Mouse (Mus musculus) cerebellum, adult (tissue): ENCODE measurements around the gene Cttn.

Experiments used
- ATAC-seq: cut with Nextera tagmentation; 2 replicates; pipeline ENCODE4 v1.9.2; 2017; ENCODE audit warnings: mild to moderate bottlenecking, moderate library complexity, mixed read lengths; ENCODE audit not compliant: insufficient number of reproducible peaks, low FRiP score, low TSS enrichment

Cttn gene

DNA sequence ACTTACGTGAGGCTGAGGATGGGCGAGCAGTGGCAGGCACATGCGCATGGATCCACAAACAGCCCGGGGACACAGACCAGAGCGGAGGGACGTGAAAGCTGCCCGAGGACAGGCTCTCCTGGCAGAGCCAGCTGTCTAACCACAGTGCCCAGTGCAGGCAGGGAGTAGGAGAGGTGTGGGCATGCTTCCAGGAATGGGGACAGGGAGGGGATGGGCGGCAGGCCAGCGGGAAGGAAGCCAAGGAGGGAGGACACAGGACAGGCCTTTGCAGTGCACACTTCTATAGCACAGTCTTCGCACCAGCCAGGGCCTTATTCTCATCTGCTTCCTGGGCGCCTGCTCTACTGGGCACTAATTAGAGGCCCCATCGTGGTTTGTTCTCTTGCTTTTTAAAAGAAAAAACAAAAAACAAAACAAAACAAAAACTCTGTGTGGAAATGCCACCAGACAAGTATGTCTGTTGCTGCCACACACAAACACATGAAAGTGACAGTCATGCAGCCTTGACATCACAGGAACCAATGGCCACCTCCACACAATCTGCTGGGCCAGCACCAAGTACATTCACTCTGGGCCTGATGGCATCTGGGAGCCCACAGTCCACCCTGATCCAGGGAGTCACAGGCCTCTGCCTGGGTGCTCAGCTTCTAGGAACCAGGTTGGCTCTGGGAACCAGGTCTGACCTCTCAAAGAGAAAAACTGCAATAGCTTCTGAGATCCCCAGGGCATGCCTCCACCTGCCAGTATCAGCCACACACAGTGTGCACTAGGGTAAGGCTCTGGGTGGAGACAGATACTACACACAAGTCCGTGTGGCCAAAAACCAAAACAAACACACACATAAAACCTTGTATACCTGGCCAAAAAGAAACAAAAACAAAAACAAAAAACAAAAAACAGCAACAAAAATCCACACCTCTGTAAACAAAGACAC lies 20.9 kb downstream of the Cttn start:
- peak; percentile 26; the same call in 1 of the 2 replicates for ATAC-seq

- ATAC-seq = no peak
Measured at GRCm38 (mm10) chr7:144448186-144448585, 22.6 kb downstream of the Cttn start.

GRCm38 (mm10) chr7:144447146-144447545 lies 23.7 kb downstream of the Cttn start:
- no peak for ATAC-seq

DNA sequence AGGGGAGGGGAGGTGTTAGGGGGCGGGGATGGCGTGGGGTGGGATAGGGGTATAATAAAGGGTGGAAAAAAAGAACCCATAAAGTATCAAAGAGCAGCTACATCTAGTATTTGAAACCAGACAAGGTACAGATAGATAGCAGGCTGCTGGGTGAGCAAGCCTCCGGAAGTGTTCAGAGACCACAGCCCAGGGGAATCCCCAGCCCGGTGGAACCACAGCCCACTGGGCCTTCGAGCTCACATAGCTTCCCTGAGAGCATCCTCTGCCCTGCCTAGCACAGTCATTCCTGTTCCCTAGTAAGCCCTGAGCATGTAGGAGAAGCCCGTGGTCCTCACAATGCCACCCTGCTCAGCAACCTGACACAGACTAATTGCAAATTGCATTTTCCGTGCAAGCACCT lies 26.0 kb downstream of the Cttn start:
- no peak for ATAC-seq

DNA sequence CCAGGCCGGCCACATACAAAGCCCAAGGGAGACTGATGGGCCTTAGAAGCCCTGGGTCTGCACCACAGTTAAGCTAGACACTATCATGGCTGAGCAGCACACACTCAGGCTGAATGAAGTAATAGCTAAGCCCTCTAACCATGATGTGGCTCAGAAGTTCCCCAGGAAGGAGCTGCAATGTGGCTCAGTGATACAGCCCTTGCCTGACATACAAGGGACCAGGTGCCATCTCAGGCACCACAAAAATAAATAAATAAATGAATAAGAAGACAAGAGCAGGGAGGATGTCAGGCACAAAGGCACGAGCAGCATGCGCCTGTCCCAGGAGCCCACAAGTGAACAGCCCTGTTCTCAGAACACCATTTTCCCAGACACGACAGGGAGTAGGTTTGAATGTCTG lies 28.8 kb downstream of the Cttn start:
- no peak for ATAC-seq

DNA sequence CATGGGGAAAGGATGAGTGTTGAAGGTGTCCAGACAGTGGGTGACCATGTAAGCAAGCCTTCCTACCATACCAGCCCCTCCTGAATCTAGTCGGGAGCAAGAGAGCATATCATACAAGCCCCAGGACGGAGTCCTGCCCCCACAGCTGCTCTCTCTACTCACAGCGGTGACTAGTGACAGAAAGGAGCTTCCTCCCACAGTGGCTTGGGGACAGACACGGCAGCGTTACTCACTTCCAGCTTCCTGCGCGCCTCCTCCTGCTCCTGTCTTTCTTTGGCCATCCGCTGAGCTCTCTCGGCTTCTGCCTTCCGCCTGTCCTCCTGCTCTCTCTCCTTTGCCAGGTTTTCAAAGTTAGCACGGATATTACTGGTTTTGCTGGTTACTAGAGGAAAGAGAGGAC lies 29.3 kb downstream of the Cttn start:
- no peak for ATAC-seq

DNA sequence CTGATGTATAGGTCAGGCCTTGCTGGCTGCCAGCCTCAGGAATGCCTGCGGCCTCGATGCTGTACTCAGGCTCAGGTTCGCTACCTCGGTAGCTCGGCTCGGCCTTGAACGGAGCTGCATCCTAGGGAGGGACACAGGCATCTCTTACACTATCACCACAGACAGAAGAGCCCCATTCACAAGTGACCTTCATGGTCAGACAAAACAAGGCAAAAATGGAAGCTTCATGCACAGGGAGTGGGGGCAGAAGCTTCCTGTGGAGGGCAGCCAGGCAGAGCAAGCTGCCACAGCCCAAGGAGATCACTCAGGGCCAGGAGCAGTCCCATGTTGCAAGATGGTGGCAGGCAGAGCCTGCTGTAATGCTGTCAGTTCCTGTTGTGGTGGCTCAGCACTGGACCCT lies 32.0 kb downstream of the Cttn start:
- ATAC-seq = no peak

DNA sequence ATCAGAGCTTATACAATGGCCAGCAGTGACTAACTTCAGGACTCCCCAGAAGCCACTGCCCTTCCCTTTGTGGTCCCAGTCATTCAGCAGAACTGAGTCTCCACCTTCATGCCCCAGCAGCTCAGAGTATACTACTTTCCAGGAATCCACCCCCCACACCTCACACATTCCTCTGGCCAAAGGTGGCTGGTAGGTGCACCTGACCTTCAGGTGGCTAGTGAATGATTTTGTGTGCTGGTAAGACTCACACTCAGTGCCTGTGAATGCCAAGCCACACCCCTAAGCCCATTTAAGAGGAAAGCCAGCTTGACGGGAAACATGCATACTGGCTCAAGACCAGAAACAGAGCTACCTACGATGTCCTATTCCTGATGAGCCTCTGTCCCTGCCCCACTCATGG lies 37.9 kb downstream of the Cttn start:
- no peak for ATAC-seq

- ATAC-seq = no peak
Measured at GRCm38 (mm10) chr7:144427460-144427859, 43.3 kb downstream of the Cttn start.

GRCm38 (mm10) chr7:144426594-144426993 lies 44.2 kb downstream of the Cttn start:
- ATAC-seq = no peak

DNA sequence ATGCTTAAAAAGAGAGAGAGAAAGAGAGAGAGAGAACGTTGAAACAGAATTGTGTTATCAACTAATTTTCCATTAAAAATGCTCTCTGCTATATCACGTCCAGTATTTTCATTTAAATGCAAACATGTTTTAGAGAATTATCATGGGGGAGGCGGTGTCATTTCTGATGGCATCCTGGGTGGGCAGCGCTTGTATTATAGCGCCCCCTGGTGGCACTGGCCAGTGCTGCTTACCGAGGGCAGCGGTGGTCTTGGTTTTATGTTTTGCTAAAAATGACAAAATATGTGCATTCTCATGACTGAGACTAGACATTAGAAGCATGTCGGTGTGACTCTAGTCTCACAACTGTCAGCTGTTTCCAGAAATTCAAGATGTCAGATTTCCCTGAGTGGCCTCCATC lies 44.9 kb downstream of the Cttn start:
- ATAC-seq = no peak

DNA sequence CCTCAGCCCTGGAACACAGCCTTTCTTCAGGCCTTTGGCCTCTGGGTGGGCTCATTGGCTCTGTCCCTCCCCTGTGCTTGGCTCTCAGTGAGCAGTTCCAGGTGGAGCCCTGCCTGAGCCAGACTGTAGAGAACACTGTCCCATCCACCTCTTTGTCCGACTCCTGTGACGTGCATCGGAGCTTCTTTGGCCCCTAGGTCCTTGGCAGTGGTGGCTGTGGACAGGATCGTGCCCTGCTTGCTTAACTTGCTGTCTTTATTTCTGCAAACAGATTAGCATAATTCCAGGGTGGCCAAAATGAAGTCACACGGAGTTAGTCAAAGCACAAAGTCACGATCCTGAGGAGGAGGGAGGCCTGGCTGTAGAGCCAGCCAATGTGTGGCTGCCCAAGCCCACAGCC lies 49.3 kb downstream of the Cttn start:
- no peak for ATAC-seq

- ATAC-seq = no peak
Measured at GRCm38 (mm10) chr7:144420552-144420951, 50.3 kb downstream of the Cttn start.

DNA sequence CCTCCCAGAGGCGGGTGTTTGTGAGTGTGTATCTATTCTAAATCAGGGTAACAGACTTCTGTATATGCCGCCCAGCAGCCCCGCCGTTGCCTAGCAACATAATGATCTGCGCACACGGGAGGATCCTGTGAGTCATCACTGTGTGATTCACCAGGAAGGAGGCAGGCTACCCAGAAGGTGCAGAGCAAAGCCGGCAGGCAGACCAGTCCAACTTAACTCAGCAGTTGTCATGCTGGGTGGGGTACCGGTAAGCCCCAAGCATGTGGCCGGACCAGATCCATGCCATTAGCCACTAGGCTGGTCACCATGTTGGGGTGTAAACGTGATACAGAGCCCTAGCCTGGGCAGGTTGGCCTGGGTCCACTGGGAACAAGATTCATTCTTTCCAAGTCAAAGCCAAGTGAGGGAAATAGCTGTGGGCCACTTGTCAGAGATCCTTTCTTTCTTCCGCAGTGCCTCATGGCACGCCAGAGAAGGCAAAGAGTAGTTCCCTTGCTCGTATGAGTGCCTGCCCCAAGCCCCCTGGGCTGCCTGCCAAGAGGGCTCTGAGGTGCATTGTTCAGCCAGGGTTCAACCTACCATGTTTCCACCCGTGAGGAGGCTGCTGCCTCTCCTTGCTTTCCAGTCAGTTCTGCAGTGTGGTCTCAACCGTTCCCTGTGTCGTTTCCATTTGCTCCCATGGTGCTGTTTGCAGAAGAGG lies 53.0 kb downstream of the Cttn start:
- peak; percentile 69 for ATAC-seq

- no peak for ATAC-seq
Measured at GRCm38 (mm10) chr7:144417234-144417633, 53.6 kb downstream of the Cttn start.

DNA sequence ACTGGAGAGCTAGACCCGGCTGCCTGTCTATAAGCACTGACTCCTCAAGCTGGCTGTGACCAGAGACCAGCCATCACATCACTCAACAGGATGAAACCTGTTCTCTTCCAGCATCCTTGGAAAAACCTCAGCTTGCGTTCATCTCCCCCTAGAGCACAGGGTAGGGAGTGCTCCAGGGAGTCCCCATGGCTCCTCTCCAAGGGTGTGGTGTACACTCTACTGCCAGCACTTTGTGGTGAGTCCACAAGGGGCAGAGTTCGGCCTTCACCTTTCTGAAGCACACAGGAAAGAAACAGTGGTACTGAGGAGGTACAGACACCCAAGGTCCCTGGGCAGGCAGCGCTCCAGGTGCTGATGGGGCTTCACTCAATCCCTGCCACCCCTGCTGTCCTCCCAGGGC lies 55.0 kb downstream of the Cttn start:
- ATAC-seq = no peak

DNA sequence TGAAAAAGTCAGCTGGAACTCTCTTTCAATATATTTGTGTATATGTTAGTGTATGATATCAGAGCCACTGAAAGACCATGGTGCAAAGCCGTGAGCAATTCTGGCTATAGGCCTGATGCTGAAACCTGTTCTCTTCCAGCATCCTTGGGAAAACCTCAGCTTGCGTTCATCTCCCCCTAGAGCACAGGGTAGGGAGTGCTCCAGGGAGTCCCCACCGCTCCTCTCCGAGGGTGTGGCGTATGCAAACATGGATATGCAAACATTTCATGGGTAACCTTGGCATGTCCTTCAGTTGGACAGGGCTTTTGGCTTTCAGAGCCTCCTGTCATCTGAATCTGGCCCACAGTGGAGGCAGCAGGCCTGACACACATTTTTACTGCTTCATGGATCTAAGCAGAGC lies 56.2 kb downstream of the Cttn start:
- no peak for ATAC-seq

DNA sequence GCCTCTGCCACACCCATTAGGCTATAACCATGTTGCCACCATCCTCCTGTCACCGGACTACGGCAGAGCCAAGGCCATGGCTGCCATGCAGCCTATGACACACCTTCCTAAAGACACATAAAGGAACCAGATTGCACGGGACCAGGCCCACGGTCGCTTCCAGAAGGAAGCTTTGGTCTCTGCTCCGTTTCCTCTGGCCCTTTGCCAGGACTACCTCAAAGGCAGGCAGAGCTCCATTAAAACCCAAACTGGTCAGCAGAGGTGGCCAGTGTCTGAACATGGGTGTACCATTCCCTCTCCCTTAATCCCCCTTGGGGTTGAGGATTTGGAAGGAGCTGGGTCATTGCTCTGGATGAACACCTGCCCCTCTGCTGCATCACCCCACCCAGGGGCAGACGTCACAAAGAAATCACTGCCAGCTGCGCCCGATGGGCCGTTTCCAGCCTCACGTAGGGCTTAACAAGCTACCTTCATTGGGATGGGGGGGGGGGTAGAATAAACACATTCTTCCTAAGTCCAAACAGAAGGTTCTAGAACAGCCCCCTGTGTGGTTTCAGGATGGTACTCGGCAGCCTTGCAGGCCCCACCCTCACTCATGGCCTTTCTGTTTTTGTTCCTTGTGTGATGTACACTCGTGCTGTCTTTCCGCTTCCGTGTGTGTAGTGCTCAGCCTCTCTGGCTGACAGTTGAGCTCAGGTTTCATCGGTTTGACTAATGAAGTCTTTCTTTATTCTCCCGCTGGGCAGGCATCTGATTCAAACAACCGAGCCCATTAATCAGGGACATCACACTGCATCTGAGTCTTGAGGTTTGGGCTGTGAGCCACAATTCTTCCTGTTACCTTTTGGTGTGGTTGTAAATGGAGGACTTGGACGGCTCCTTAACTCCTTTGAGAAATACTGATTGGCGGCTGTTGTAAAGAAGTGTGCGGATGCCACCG lies 58.6 kb downstream of the Cttn start:
- ATAC-seq = no peak

DNA sequence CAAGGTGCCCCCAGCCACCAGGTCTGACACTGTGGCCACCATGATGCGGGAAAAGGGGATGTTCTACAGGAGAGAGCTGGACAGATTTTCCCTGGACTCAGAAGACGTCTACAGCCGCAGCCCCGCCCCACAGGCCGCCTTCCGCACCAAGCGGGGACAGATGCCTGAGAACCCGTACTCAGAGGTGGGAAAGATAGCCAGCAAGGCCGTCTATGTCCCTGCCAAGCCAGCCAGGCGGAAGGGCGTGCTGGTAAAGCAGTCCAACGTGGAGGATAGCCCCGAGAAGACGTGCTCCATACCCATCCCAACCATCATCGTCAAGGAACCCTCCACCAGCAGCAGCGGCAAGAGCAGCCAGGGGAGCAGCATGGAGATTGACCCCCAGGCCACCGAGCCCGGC lies 61.1 kb downstream of the Cttn start:
- ATAC-seq = no peak

DNA sequence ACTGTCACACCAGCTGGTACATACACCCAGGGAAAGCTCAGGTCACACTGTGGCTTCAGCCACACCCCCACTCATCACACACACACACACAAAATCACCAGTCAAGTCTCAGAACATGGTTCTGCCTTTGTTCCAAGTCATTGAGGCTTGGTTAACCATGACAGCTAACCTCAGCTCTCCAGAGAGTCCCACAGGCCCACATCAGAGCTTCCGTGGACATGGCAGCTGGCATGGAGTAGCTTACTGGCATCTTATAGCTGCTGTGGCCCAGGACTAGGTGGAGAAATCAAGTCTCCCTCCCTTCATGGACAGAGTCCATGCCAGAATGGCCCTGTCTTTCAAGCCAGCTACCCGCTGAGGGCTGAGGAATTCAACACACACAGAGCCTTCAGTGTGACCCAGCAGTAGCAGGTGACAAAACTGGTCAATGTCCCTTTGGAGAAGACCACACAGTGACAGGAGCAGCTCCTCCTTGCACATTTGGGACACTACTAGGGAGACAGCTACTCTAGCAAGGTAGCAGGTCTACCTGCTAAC lies 62.3 kb downstream of the Cttn start:
- ATAC-seq = no peak
